Mouse (Mus musculus) kidney, postnatal 0 days (tissue): Measurements from ENCODE around the gene Bcl2. TPM values are rescaled to one million over a fixed set of nuclear protein-coding genes. Genes with fewer than 3 reads are reported as not detected.
A peak's percentile ranks its signal among the peaks of the same experiment; 100 is the strongest.

Experiments used
- ATAC-seq: fragments of 200-750 bp; cut with Nextera tagmentation; replicated peaks from 2 replicates; pipeline ENCODE4 v1.8.0; 2017; ENCODE audit warnings: low read depth, moderate number of reproducible peaks, moderate TSS enrichment, moderate library complexity; ENCODE audit not compliant: low FRiP score
- DNase-seq: peaks from one replicate; pipeline ENCODE4 v3.0.0-alpha.2; 2016; ENCODE audit warnings: low spot score
- H3K27ac ChIP-seq: fragments of 300-500 bp; sonication (generic); 2 replicates; pipeline ENCODE4 v1.5.1; 2014; ENCODE audit warnings: mild to moderate bottlenecking
- H3K27me3 ChIP-seq: fragments of 300-500 bp; sonication (generic); 2 replicates; pipeline ENCODE4 v1.6.1; 2014; ENCODE audit warnings: low read length, mixed read lengths; ENCODE audit not compliant: insufficient read depth
- H3K36me3 ChIP-seq: fragments of 300-500 bp; sonication (generic); 2 replicates; pipeline ENCODE4 v1.6.1; 2014; ENCODE audit warnings: low read length, mixed read lengths; ENCODE audit not compliant: insufficient read depth
- H3K4me1 ChIP-seq: fragments of 300-500 bp; sonication (generic); replicated peaks from 2 replicates; pipeline ENCODE4 v1.6.1; 2014; ENCODE audit warnings: antibody characterized with exemption, low read length, mixed read lengths; ENCODE audit not compliant: insufficient read depth
- H3K4me2 ChIP-seq: fragments of 300-500 bp; sonication (generic); 2 replicates; pipeline ENCODE4 v1.6.1; 2014; ENCODE audit warnings: mild to moderate bottlenecking, low read length, moderate library complexity, mixed read lengths
- H3K4me3 ChIP-seq: fragments of 300-500 bp; sonication (generic); replicated peaks from 2 replicates; pipeline ENCODE4 v1.5.1; 2014; ENCODE audit warnings: low read depth, low read length
- H3K9ac ChIP-seq: fragments of 300-500 bp; sonication (generic); 2 replicates; pipeline ENCODE4 v1.6.1; 2014; ENCODE audit warnings: low read depth, low read length
- H3K9me3 ChIP-seq: fragments of 300-500 bp; sonication (generic); replicated peaks from 2 replicates; pipeline ENCODE4 v1.6.1; 2016; ENCODE audit warnings: low read length, inconsistent platforms, mixed read lengths
- CTCF ChIP-seq: IDR thresholded peaks from 2 replicates; pipeline ENCODE4 v1.5.1; 2016; ENCODE audit warnings: antibody characterized with exemption, low read depth, mild to moderate bottlenecking, moderate library complexity
- WGBS: fragments of 180-500 bp; shearing (Covaris S2); extraction: QIAGEN DNeasy Blood & Tissue Kit; methylation state at CpG from one replicate; pipeline ENCODE4 v1.1.7; 2014; 5-methylcytosine and 5-hydroxymethylcytosine counted together
- polyA plus RNA-seq: library from polyadenylated mRNA; unstranded; fragments of >200 nt; fragmentation: Nextera tagmentation; extraction: Ambion mirVana; gene quantifications from 2 replicates; pipeline ENCODE4 v1.2.1, GENCODE M21; 2015

The Bcl2 gene
- polyA plus RNA-seq, 1 experiment from 2014 or later: 11.7 TPM

DNA sequence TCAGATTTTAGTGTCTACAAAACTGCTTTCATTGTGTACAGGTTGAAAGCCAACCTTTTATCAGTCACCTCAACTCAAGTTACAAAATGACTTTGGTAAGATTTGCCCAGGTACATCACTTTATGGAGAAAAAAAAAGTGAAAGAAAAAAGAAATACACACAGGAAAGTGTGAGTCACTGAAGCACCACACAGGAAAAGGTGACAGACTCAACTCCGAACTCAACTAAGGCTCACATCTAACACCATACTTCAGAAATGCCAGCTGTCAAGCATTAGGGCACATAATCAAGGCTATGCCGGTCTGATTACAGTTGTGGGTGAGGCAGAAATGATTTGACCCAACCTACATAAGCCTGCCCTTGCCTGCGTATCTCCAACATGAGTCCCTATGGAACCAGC, 66.7 kb downstream of the Bcl2 start:
- no peak overlapping the region for H3K4me2 ChIP-seq
- DNase-seq (no peak), ATAC-seq (no peak)
- no peak overlapping the region for H3K27ac ChIP-seq
- no peaks in the 10 kb centered on the region for H3K36me3 ChIP-seq
- TF ChIP-seq CTCF: no peak
- H3K27me3 ChIP-seq: no peaks in the 10 kb centered on the region
- no peaks in the 10 kb centered on the region for H3K9me3 ChIP-seq
- WGBS: 90% methylated on average over 3 of the region's 3 CpGs
- 0 out of 2 replicates have a peak, but pooled peaks cover 8% of the 10 kb centered on the region for H3K4me1 ChIP-seq
- no peak overlapping the region for H3K4me3 ChIP-seq
- H3K9ac ChIP-seq: no peak overlapping the region

DNA sequence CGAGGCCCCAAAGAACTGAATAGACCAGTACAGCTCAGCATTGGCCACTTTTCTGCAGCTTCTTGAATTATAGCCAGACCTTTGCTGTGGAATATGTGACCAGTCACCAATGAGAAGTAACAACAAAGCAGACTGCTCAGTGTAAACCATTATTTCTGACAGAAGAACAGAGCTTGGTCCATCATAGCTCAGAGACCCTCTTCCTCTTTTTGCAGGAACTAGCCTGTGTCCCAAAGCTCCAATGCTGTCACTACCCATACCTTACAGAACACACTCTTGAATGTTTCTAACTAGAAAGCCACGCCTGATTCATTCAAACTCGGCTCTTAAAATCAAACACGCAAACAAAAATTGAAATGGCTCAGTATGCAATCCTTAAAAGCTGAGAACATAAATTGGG, 69.5 kb downstream of the Bcl2 start:
- no peak overlapping the region for H3K4me2 ChIP-seq
- no peak overlapping the region for H3K27ac ChIP-seq
- no peaks in the 10 kb centered on the region for H3K27me3 ChIP-seq
- ATAC-seq (no peak), DNase-seq (no peak)
- TF ChIP-seq CTCF: no peak
- H3K4me3 ChIP-seq: no peak overlapping the region
- H3K9ac ChIP-seq: no peak overlapping the region
- H3K36me3 ChIP-seq: no peaks in the 10 kb centered on the region
- WGBS: 92% methylated on average over 4 of the region's 4 CpGs
- H3K4me1 ChIP-seq: 0 out of 2 replicates have a peak, but pooled peaks cover 5% of the 10 kb centered on the region
- no peaks in the 10 kb centered on the region for H3K9me3 ChIP-seq

DNA sequence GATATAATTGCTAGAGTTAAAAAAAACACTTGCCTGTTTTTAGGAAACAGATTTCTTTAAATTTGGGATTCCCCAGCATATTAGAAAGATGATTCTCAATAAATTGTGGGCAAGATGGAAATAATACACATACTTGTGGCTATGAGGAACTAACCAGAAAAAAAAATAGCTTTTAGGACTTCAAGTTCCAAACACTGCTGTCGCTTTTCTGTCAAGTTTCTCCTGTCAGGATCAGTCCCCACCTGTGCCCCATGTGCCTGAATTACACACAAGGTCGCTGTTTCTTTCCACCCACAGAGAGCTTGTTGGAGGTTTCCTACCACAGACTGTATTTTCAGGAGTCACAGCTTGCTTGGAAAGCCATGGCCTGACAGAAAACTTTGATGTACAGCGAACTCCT, 70.5 kb downstream of the Bcl2 start:
- Histone ChIP-seq H3K4me2 (no peak overlapping the region), H3K4me1 (0 out of 2 replicates have a peak, but pooled peaks cover 5% of the 10 kb centered on the region), H3K9me3 (no peaks in the 10 kb centered on the region), H3K4me3 (no peak overlapping the region), H3K9ac (no peak overlapping the region), H3K36me3 (no peaks in the 10 kb centered on the region), H3K27me3 (no peaks in the 10 kb centered on the region), H3K27ac (no peak overlapping the region)
- WGBS: 66% methylated on average over 3 of the region's 3 CpGs
- no peak for TF ChIP-seq CTCF
- DNase-seq (no peak), ATAC-seq (no peak)

DNA sequence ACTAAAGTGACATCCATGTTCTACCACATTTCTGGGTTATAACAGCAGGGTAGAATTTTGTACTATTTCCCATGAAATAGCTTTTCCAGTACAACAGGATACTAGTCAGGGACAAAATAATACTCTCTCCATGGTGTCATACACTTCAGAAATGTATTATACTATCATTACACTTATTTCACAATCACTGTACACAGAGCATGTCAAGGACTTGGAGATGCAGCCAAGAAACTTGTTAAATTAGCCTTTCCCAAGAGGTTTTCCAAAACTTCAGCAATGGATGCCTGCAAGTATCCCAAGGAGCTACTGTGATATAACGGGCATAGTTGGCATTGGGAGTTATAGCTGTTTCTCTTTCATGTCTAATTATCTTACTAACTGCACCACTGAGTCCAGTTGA, 73.5 kb downstream of the Bcl2 start:
- ATAC-seq (no peak), DNase-seq (no peak)
- TF ChIP-seq CTCF: no peak
- H3K4me2 ChIP-seq: no peak overlapping the region
- no peaks in the 10 kb centered on the region for H3K27me3 ChIP-seq
- H3K4me3 ChIP-seq: no peak overlapping the region
- H3K4me1 ChIP-seq: 0 out of 2 replicates have a peak, but pooled peaks cover 9% of the 10 kb centered on the region
- H3K36me3 ChIP-seq: no peaks in the 10 kb centered on the region
- no peak overlapping the region for H3K27ac ChIP-seq
- no peak overlapping the region for H3K9ac ChIP-seq
- 93% methylated on average over 1 of the region's 1 CpGs for WGBS
- H3K9me3 ChIP-seq: no peaks in the 10 kb centered on the region

DNA sequence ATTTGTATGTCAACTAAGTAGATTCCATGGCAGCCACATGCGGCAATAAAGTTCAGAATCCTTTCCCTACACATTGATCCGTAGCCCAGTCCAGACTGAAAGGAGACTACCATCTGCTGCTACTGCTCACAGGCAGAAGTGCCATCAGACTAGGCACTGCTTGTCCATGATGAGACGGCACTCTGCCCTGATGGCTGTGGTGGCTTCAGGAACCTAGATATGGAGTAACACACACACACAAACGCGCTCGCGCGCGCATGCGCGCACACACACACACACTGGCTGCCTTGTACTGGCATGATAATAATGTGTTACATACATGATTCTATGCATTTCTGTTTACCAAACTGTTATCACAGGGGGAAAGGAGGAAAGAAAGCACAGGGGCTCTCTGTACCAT, 76.4 kb downstream of the Bcl2 start:
- Histone ChIP-seq H3K9me3 (no peaks in the 10 kb centered on the region), H3K27me3 (no peaks in the 10 kb centered on the region), H3K36me3 (no peaks in the 10 kb centered on the region), H3K27ac (no peak overlapping the region), H3K4me1 (0 out of 2 replicates have a peak, but pooled peaks cover 9% of the 10 kb centered on the region), H3K4me2 (no peak overlapping the region), H3K4me3 (no peak overlapping the region), H3K9ac (no peak overlapping the region)
- 97% methylated on average over 11 of the region's 11 CpGs for WGBS
- no peak for TF ChIP-seq CTCF
- ATAC-seq: no peak
- DNase-seq: no peak

DNA sequence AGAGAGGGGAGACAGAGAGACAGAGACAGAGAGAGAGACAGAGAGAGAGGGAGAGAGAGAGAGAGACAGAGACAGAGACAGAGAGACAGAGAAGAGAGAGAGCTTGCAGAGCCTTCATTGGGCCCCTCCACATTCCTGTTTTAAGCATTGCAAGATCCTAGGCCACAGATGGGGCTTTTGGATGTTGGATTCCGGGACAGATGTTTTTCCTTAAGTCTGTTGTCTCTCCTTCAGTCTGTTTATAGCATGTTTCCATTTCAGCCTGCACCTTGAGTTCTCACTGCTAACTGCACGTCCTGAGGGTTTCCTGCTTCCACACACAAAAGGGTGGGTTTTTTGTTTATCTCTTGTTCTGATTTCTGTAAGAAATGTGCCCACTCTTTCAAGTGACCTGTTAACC, 77.4 kb downstream of the Bcl2 start:
- Histone ChIP-seq H3K4me3 (no peak overlapping the region), H3K27me3 (no peaks in the 10 kb centered on the region), H3K9me3 (no peaks in the 10 kb centered on the region), H3K27ac (no peak overlapping the region; the same call in 1 of the 2 replicates), H3K4me2 (no peak overlapping the region), H3K4me1 (0 out of 2 replicates have a peak, but pooled peaks cover 9% of the 10 kb centered on the region), H3K36me3 (no peaks in the 10 kb centered on the region), H3K9ac (no peak overlapping the region)
- DNase-seq (peak; percentile 73), ATAC-seq (no peak)
- 37% methylated on average over 2 of the region's 2 CpGs for WGBS
- no peak for TF ChIP-seq CTCF

DNA sequence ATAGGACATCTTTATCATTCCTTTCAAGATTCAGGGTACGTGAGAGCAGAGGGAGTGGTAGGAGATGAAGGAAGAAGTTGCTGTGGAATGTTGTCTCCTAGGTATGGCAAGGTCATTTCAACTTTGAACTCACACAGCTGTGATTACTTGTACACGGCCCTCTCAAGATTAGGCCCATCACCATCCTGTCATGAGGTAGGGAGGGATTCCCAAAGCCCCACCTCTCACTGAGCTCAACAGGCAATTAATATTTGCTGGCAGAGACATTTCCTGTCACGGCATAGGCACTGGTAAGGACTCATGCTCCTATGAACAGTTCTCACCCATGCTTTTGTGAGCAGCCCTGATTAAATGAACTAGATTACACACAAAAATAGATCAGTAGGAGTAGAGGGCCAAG, 80.9 kb downstream of the Bcl2 start:
- Histone ChIP-seq H3K9me3 (no peaks in the 10 kb centered on the region), H3K27ac (peak overlapping the region; percentile 16; the same call in 1 of the 2 replicates), H3K27me3 (no peaks in the 10 kb centered on the region), H3K36me3 (no peaks in the 10 kb centered on the region), H3K9ac (no peak overlapping the region), H3K4me1 (peaks cover 32% of the 10 kb centered on the region), H3K4me2 (no peak overlapping the region), H3K4me3 (no peak overlapping the region)
- TF ChIP-seq CTCF: no peak
- DNase-seq: no peak
- 46% methylated on average over 3 of the region's 3 CpGs for WGBS
- ATAC-seq: no peak
